Mouse (Mus musculus): Measurements from ENCODE around the gene Ppp1r15b. TPM values are rescaled to one million over a fixed set of nuclear protein-coding genes. Genes with fewer than 3 reads are reported as not detected.

Ppp1r15b gene
- polyA plus RNA-seq, 1 experiment from 2014 or later: 22.2 TPM

DNA sequence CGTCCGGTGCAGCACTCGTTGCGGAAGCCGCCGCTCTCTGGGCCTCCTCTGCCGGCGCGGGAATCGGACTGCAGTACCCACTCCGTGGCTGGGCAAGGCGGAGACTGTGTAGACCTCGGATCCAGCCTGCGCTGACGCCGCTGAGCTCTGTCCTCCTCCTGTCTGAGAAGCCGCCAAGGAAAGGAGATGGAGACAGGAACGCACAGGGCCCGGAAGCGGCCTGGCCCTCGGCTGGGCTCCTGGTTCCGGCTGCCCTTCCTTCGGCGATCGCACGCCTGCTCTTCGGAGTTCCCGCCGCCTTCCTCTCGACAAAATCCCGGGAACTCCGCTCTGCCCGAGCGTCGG lies 590 bp downstream of the Ppp1r15b start:
- no peaks in the 10 kb centered on the region for H3K9me3 ChIP-seq (ENCODE audit: control insufficient read depth, low read length)

GRCm38 (mm10) chr1:133131936-133132335 lies 993 bp downstream of the Ppp1r15b start:
- Histone ChIP-seq H3K4me1 (ENCODE audit: control insufficient read depth, insufficient read depth, low read depth, low read length) (peaks cover 39% of the 10 kb centered on the region), H3K27me3 (replicated peaks; ENCODE audit: control insufficient read depth, insufficient read depth, low read length) (no peaks in the 10 kb centered on the region), H3K9me3 (ENCODE audit: control insufficient read depth, low read length) (no peaks in the 10 kb centered on the region), H3K4me2 (ENCODE audit: low read length) (peak overlapping the region; percentile 88), H3K36me3 (ENCODE audit: control insufficient read depth, insufficient read depth, low read length) (0 out of 2 replicates have a peak, but pooled peaks cover under 1% of the 10 kb centered on the region), H3K9ac (ENCODE audit: low read depth, low read length) (peak overlapping the region; percentile 78), H3K4me3 (ENCODE audit: low read length) (peak overlapping the region; percentile 88), H3K27ac (ENCODE audit: low read depth, low read length) (peak overlapping the region; percentile 96)
- no peak for ATAC-seq
- 0% methylated on average over 11 of the region's 11 CpGs for WGBS

More for the DNA sequence above, 590 bp downstream of the Ppp1r15b start:
- no peaks in the 10 kb centered on the region for H3K36me3 ChIP-seq (ENCODE audit: control insufficient read depth, insufficient read depth, low read length)
- WGBS: under 1% methylated on average over 35 of the region's 35 CpGs
- no peak for ATAC-seq
- peak overlapping the region; percentile 78 for H3K9ac ChIP-seq (ENCODE audit: low read depth, low read length)
- H3K4me3 ChIP-seq (ENCODE audit: low read length): peak overlapping the region; percentile 88
- no peaks in the 10 kb centered on the region for H3K27me3 ChIP-seq (replicated peaks; ENCODE audit: control insufficient read depth, insufficient read depth, low read length)
- H3K27ac ChIP-seq (ENCODE audit: low read depth, low read length): peak overlapping the region; percentile 96
- H3K4me2 ChIP-seq (ENCODE audit: low read length): peak overlapping the region; percentile 88
- peaks cover 39% of the 10 kb centered on the region for H3K4me1 ChIP-seq (ENCODE audit: control insufficient read depth, insufficient read depth, low read depth, low read length)

DNA sequence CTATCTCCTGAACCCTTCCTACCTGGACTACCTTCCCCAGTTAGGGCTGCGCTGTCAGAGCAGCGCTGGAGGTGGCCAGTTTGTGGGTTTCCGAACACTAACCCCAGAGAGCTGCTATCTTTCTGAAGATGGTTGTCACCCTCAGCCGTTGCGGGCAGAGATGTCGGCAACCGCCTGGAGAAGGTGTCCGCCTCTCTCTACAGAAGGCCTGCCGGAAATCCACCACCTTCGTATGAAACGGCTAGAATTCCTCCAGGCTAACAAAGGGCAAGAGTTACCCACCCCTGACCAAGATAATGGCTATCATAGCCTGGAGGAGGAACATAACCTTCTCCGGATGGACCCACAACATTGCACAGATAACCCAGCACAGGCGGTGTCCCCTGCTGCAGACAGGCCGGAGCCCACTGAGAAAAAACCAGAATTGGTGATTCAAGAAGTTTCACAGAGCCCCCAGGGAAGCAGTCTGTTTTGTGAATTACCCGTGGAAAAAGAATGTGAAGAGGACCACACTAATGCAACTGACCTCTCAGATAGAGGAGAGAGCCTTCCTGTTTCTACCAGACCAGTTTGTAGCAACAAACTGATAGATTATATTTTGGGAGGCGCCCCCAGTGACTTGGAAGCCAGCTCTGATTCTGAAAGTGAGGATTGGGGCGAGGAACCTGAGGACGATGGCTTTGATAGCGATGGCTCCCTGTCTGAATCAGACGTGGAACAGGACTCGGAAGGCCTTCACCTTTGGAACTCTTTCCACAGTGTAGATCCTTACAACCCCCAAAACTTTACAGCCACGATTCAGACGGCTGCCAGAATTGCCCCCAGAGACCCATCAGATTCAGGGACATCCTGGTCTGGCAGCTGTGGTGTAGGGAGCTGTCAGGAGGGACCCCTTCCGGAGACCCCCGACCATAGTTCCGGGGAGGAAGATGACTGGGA lies 1.7 kb downstream of the Ppp1r15b start:
- ATAC-seq: no peak
- Histone ChIP-seq H3K36me3 (ENCODE audit: control insufficient read depth, insufficient read depth, low read length) (0 out of 2 replicates have a peak, but pooled peaks cover 5% of the 10 kb centered on the region), H3K27ac (ENCODE audit: low read depth, low read length) (peak overlapping the region; percentile 96; the same call in 1 of the 2 replicates), H3K4me2 (ENCODE audit: low read length) (peak overlapping the region; percentile 88), H3K9me3 (ENCODE audit: control insufficient read depth, low read length) (no peaks in the 10 kb centered on the region), H3K9ac (ENCODE audit: low read depth, low read length) (peak overlapping the region; percentile 78), H3K4me3 (ENCODE audit: low read length) (peak overlapping the region; percentile 88), H3K4me1 (ENCODE audit: control insufficient read depth, insufficient read depth, low read depth, low read length) (peaks cover 39% of the 10 kb centered on the region), H3K27me3 (replicated peaks; ENCODE audit: control insufficient read depth, insufficient read depth, low read length) (no peaks in the 10 kb centered on the region)
- WGBS: 10% methylated on average over 26 of the region's 26 CpGs

GRCm38 (mm10) chr1:133133425-133133824 lies 2.5 kb downstream of the Ppp1r15b start:
- Histone ChIP-seq H3K27me3 (replicated peaks; ENCODE audit: control insufficient read depth, insufficient read depth, low read length) (no peaks in the 10 kb centered on the region), H3K4me1 (ENCODE audit: control insufficient read depth, insufficient read depth, low read depth, low read length) (peaks cover 39% of the 10 kb centered on the region), H3K9me3 (ENCODE audit: control insufficient read depth, low read length) (no peaks in the 10 kb centered on the region), H3K36me3 (ENCODE audit: control insufficient read depth, insufficient read depth, low read length) (0 out of 2 replicates have a peak, but pooled peaks cover 5% of the 10 kb centered on the region), H3K27ac (ENCODE audit: low read depth, low read length) (no peak overlapping the region), H3K9ac (ENCODE audit: low read depth, low read length) (peak overlapping the region; percentile 78), H3K4me2 (ENCODE audit: low read length) (peak overlapping the region; percentile 88), H3K4me3 (ENCODE audit: low read length) (peak overlapping the region; percentile 88)
- no peak for ATAC-seq
- 3% methylated on average over 2 of the region's 2 CpGs for WGBS

- Histone ChIP-seq H3K4me2 (ENCODE audit: low read length) (peak overlapping the region; percentile 88), H3K36me3 (ENCODE audit: control insufficient read depth, insufficient read depth, low read length) (peaks cover 5% of the 10 kb centered on the region; the same call in 1 of the 2 replicates), H3K4me1 (ENCODE audit: control insufficient read depth, insufficient read depth, low read depth, low read length) (peaks cover 39% of the 10 kb centered on the region), H3K4me3 (ENCODE audit: low read length) (peak overlapping the region; percentile 88), H3K27me3 (replicated peaks; ENCODE audit: control insufficient read depth, insufficient read depth, low read length) (no peaks in the 10 kb centered on the region), H3K9me3 (ENCODE audit: control insufficient read depth, low read length) (no peaks in the 10 kb centered on the region), H3K27ac (ENCODE audit: low read depth, low read length) (no peak overlapping the region), H3K9ac (ENCODE audit: low read depth, low read length) (peak overlapping the region; percentile 78)
- no peak for ATAC-seq
- 16% methylated on average over 4 of the region's 4 CpGs for WGBS
Measured at GRCm38 (mm10) chr1:133134071-133134470, 3.1 kb downstream of the Ppp1r15b start.

DNA sequence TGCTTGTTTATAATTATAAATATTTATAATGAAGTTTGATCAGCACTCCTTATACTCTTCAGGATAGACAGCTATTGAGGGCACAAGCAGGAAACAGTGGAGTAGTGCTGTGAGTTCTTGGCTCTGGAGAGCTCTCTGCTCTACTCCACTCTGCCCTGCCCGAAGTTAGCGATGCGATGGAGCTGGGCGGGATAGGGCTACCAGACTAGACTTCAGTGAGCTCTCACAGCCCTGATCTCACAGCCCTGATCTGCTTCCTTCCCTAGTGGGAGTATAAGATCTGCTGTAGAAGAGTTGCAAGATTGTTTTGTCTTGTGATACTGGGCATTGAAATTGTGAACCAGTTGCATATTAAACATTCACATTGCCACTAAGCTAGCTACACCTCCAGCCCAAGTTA lies 3.9 kb downstream of the Ppp1r15b start:
- no peak for ATAC-seq
- Histone ChIP-seq H3K4me1 (ENCODE audit: control insufficient read depth, insufficient read depth, low read depth, low read length) (peaks cover 39% of the 10 kb centered on the region), H3K36me3 (ENCODE audit: control insufficient read depth, insufficient read depth, low read length) (peaks cover 5% of the 10 kb centered on the region; the same call in 1 of the 2 replicates), H3K27ac (ENCODE audit: low read depth, low read length) (no peak overlapping the region), H3K9me3 (ENCODE audit: control insufficient read depth, low read length) (no peaks in the 10 kb centered on the region), H3K4me2 (ENCODE audit: low read length) (peak overlapping the region; percentile 88), H3K27me3 (replicated peaks; ENCODE audit: control insufficient read depth, insufficient read depth, low read length) (no peaks in the 10 kb centered on the region), H3K4me3 (ENCODE audit: low read length) (peak overlapping the region; percentile 88), H3K9ac (ENCODE audit: low read depth, low read length) (peak overlapping the region; percentile 6; the same call in 1 of the 2 replicates)
- WGBS: 43% methylated on average over 4 of the region's 4 CpGs

GRCm38 (mm10) chr1:133135808-133136207 lies 4.9 kb downstream of the Ppp1r15b start:
- peaks cover 12% of the 10 kb centered on the region for H3K36me3 ChIP-seq (ENCODE audit: control insufficient read depth, insufficient read depth, low read length)
- H3K4me2 ChIP-seq (ENCODE audit: low read length): peak overlapping the region; percentile 88
- WGBS: 54% methylated on average over 5 of the region's 5 CpGs
- no peaks in the 10 kb centered on the region for H3K27me3 ChIP-seq (replicated peaks; ENCODE audit: control insufficient read depth, insufficient read depth, low read length)
- H3K4me1 ChIP-seq (ENCODE audit: control insufficient read depth, insufficient read depth, low read depth, low read length): peaks cover 35% of the 10 kb centered on the region
- no peak overlapping the region for H3K4me3 ChIP-seq (ENCODE audit: low read length)
- no peak for ATAC-seq
- H3K9me3 ChIP-seq (ENCODE audit: control insufficient read depth, low read length): no peaks in the 10 kb centered on the region
- H3K9ac ChIP-seq (ENCODE audit: low read depth, low read length): no peak overlapping the region
- H3K27ac ChIP-seq (ENCODE audit: low read depth, low read length): no peak overlapping the region

DNA sequence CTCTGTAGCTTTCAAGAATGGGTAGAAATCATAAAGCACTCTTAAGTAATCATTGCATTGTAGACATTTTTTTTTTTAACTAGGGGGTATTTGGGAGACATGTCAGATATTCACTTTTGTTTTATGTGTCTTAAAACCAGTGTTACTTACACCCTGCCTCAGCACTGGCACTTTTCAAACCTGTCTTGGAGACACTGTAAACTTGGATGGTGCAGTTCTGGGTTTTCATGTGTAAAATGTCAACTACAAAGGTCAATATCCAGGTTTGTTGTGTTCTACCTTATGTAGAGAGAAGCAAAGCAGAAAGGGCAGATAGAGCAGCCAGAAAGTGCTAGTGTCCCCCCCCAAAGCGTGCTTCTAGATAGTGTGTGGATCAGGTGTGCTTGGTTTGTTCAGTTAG lies 7.5 kb downstream of the Ppp1r15b start:
- no peaks in the 10 kb centered on the region for H3K27me3 ChIP-seq (replicated peaks; ENCODE audit: control insufficient read depth, insufficient read depth, low read length)
- H3K27ac ChIP-seq (ENCODE audit: low read depth, low read length): no peak overlapping the region
- H3K4me2 ChIP-seq (ENCODE audit: low read length): no peak overlapping the region
- 100% methylated on average over 1 of the region's 1 CpGs for WGBS
- H3K36me3 ChIP-seq (ENCODE audit: control insufficient read depth, insufficient read depth, low read length): peaks cover 12% of the 10 kb centered on the region
- H3K4me3 ChIP-seq (ENCODE audit: low read length): no peak overlapping the region
- H3K4me1 ChIP-seq (ENCODE audit: control insufficient read depth, insufficient read depth, low read depth, low read length): peaks cover 24% of the 10 kb centered on the region
- H3K9ac ChIP-seq (ENCODE audit: low read depth, low read length): no peak overlapping the region
- ATAC-seq: no peak
- H3K9me3 ChIP-seq (ENCODE audit: control insufficient read depth, low read length): no peaks in the 10 kb centered on the region

Measured in hindbrain, embryonic 16.5 days (tissue).